Mouse (Mus musculus) gastrocnemius, postnatal 25 days (tissue): ENCODE measurements at regions not wholly inside any gene's neighbourhood (a gene's known extent, or its start where the extent isn't known, plus 50 kb on each side); places are given as distances from the start of the nearest gene placed in this dataset.

Experiments used
- DNase-seq: peaks from one replicate; pipeline ENCODE4 v3.0.0; 2022

DNA sequence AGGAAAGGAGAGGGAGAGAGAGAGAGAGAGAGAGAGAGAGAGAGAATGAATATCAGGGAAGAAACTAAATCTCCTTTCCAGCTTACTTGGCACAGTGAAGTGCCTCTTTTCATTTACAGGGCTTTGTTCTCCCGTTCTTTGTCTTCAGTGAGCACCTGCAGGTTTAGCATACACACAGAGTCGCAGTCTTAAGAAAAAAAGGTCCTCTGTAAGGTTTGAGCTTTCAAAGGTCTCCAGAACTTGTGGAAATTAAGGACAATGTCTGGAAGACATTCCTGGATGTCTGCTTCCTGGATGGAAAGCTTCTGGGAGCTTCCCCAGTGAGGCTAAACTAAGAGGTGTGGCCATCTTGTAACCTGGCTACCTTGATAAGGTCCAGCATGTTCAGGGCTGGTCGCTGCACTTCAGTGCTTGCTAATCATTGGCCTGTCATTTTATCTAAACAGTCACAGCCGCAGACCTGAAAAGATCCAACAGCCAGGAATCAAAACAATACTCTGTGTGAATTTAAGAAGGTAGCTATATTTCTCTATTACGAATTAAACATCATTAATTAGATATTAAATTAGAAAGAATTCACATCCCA lies 113.1 kb upstream of the Ralgapa2 start:
- DNase-seq, result no peak

DNA sequence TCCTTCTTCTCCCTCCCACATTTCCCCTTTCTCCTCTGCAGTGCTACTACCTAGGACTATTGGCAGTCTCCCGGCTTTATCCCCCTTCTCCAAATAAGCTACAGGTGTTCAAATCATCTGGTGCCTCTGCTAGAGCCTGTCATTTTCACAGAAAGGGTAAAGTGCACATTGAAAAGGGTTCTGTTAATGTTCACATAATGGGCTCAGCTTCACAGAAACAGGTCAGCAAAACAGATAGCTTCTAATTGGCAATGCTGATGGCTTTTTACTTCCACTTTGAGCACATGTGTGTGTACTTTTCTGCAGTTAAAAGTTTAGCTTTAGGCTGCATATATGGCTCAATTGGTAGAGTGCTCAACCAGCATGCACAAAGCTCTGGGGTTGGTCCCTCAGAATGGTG lies 114.4 kb upstream of the Ralgapa2 start:
- DNase-seq, result no peak

DNA sequence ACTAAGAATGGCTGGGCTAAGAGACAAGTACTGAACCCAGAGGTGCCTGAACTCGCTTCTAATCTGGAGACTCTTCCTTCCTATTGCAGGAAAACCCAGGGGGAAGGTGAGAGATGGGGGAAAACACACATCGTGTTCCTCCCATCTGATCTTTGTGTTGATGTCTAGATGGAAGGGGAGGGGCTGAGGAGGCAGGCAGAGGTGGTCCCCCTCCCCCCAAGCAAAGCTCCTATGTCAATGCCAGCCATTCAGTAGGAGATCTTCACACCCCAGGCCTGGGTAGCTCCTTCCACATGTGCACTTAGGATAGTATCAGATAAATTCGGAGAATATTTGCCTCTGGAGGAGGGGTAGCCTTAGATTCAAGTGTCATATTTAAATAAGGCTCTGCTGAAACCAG lies 118.0 kb upstream of the Ralgapa2 start:
- no peak for DNase-seq

DNA sequence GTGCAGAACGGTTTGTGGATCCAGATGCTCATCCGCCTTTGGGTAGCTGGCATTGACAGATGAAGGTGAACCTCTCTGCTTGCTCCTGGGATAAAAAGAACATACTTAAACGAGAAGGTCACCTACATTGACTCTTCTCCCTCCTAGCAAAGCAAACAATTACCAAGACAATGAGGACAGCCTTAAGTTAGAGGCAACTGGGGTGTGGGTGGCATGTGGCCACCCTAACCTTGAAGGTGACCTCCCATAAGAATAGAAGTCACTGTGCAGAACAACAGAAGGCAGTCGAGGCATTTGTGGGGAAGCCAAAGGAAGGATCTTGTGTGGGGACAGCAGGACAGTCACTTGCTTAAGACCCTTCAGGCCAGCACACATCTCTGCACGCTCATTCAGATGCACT lies 119.0 kb upstream of the Ralgapa2 start:
- no peak for DNase-seq

DNA sequence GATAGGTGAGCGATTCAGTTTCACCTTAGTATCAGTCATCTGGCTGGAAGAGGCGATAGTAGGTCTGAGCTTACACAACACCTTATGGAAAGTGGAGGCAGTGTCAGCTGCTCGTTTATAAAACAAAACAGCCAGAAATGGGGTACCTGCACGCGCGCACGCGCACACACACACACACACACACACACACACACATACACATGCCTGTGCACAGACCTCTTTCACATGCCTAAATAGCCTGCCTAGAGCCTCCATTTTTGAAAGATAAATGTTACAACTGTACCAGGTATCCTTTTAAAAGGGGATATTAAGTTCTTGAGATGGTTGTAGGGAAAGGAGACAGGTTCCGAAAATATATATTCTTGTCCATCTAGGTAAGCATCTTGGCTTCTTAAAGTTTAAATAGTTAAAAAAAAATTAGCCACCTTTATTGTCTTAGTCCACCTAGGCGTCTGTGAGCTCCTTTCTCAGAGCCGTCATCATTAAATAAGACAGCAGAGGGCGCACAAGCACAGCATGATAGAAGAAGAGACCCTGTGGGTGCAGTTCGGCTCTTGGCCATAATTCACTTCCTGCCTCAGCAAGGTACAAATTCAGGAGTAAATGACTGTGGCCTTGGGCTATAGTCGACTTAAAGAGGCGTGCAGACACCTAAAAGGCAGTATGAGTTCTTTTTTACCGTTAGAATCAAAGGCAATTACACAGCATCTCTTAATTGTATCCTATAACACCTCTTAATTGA lies 121.4 kb upstream of the Ralgapa2 start:
- DNase-seq, result peak; percentile 7

DNA sequence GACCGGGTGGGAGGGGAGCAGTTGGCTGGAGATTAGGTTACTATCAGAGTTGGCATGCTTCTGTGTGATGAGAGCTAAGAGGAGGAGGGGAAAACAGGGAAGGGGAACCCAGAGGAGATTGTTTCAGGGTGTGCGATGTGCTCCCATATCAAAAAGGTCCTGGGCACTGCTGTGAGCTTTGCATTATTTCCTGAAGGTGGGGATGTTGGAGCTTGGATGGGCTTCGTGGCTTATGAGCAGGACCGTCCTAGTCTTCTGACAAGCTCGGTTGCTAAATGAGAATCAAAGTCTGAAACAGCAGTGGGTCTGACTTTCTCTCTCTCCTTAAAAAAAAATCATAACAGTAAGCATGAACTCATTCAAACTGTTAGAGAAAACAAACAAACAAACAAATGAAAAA lies 125.4 kb upstream of the Ralgapa2 start:
- DNase-seq, result no peak

DNA sequence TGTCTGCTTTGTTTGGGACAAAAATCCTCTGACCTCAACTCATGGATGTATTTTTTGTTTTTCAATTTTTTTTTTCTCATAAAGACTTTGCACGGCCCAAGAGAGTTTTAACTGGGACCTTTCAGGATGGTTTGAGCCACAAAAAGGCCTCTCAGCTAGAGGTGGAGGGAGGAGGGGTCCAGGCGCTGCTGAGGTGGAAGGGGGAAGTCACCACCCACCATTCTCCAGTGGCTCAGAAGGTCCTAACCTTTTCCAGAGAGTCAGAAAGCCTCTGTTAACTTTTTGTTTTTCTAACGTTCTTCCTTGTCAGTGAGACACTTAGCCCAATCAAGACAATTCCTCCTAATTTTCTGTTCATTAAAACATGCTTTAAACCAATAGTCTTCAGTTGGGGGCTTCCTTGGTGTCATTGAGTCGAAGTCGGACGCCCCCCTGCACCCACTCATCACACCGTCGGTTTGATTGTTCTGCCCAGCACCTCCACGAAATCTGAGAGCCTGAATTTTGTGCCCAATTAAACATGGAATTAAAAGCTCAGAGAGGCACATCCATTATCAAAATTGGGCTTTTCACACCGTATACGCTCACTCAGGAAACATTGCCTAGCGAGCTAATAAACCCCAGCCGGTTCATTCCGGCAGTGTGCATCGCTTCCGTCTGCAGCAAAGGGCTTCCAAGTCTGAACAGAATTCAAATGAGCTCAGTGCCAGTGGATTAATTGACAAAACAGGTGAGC lies 134.3 kb upstream of the Ralgapa2 start:
- no peak for DNase-seq

DNA sequence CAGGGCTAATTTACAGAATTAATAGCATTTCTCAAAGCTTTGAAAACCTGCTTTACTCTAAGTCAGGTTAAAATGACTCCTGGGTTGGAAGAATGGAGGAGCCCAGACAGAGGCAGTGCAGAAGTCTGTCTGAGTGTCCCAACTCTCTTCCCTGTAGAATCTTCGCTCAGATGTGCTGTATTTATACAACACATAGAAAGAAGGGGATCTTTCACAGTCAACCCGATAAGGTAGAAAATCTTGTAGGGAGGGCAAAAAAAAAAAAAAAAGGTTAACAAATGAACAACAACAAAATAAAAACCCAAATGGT lies 134.8 kb upstream of the Ralgapa2 start:
- DNase-seq, result no peak

DNA sequence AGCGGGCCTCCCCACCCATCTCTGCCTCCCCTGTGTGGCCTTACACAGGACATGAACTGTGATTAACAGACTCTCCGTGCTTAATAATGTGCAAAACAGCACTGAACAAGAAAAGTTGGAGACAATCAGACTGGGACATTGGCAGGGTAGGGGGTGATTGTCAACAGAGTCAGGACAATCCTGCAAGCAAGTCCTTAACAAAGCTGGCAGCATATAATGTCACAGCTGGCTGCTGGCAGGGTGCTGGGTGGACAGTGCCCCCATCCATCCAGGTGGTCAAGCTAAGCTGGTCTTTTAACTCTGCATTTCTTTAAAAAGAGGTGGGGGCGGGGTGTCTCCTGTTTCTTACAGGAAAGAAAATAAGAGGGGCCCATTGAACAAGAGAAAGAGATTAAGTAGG lies 149.2 kb upstream of the Ralgapa2 start:
- no peak for DNase-seq

DNA sequence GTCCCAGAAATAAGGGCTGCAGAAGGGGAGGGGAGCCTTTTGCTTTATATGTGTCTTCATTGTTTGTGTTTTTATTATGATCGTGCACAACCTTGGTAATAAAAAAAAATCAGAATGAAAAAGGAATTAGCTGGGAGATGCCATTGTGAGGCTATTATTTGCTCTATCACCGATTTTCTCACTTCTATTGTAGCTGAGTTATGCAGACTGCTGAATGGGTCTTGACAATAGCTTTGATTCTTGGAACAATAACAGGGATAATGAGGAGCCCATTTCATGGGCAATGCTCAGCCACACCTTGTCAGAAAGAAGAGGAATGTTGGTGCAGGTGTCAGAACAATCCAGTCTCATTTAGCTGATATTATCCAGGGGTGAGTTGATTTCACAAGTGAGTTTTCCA lies 160.6 kb upstream of the Ralgapa2 start:
- DNase-seq, result no peak

DNA sequence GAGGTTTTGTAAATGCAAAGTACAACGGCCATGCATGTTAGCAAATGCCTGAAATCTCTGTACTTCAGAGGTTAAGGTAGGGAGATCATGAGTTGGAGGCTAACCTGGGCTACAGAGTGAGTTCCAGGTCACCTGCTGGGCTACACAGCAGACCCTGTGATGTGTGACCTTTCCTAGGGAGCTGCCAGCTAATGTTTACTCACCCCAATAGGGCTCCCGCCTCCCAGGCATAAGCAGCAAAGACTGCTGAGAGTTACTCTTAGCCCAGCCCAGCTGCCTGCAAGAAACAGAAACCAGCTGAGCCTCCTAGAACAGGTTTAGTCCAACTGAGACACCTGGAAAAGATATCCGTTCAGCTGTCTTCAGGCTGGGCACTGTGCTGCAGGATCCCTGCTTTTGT lies 169.8 kb upstream of the Ralgapa2 start:
- no peak for DNase-seq

DNA sequence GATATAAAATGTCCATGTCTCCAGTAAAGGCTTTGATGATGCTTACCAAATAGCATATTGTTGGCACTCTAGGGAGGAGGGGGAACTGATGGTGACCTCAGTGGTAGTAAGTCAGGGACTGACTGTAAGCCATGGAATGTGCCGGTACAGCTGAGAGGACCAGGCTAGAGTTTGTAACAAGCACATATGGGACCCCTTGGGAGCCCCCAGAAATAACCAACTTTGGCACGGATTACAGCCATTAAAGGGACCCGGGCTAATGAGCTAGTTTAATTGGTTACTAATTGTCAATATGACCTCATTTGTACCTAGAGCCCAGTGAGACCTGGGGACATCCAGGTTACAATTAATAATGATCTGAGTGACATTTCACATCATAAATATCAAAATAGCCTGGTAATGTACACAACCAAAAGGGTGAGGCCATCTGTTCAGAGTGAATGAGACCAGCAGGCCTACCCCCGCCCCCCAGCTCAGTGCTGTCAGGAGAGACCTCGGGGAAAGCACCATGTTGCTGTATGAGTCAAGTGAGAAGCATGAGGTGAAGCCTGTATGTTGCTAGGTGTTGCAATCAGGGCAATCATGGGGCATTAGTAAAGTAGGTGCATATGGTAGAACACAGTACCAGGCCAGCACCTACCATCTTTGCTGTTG lies 169.7 kb upstream of the Kiz start:
- DNase-seq, result no peak

DNA sequence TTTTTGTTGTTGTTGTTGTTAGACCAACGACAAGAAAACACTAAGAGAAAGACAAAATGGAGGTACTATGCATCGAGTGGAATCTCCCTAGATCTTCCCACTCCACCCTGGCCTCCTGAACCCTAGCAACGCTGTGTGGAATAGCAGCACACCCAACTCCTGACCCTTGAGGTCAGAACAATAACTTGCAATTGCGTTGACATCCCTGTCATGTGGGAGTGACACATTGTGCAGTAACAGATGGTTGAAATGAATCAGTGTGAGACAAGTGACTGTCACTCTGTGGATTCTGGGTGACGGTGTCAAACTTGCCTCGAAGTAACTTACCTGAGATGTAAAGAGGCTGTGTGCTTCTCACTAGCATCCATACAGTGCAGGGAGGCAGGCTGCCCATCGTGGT lies 167.1 kb upstream of the Kiz start:
- no peak for DNase-seq

DNA sequence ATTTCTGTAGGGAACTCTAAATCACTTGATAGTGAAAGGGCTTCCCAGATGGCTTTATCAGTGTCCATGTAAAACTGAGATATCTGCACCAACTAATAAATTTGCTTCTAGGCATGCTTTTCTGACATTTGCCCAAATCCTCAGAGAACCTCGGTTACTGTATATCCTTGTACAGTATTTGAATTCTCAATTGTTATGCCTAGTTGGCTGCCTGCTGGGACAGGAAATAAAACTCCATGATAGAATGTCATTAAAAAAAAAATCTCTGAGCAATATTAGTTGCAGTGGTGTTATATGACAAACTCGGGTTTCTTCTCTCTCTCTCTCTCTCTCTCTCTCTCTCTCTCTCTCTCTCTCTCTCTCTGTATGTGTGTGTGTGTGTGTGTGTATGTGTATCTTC lies 162.2 kb upstream of the Kiz start:
- DNase-seq, result no peak

DNA sequence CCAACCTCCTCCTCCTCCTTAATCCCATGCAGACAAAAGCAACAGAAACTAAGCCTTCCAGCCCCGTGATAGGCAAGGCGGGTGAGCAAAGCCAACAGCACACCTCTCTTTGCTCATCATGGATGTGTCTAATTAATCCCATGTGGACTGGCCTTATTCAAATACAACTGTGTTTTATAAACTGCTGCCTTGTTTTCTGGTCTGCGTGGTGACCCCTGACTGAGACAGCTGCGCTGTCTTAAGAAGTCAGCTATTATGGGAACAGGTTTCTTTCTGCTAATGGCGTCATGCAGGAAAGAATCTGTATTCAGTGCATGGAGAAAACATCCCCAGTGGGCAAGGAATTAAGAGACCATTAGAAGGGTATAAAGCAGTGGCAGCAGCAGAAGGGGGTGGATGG lies 161.6 kb upstream of the Kiz start:
- DNase-seq, result no peak

DNA sequence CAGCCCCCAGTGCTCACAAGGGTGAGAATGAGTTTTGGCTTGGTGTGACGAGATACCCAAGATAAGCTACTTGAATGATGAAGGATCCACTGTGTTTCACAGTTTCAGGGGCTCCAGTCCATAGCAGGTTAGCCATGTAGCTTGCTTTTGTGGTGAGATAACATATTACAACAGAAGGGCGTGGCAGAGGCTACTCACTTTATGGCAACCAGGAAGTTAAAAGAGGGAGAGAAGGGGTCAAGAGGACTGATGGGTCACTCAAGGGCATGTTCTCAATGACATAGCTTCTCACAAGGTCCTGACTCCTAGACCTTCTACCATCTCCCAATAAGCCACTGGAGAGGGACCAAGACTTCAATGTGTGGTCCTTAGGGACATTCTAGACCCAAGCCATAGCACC lies 159.4 kb upstream of the Kiz start:
- no peak for DNase-seq

DNA sequence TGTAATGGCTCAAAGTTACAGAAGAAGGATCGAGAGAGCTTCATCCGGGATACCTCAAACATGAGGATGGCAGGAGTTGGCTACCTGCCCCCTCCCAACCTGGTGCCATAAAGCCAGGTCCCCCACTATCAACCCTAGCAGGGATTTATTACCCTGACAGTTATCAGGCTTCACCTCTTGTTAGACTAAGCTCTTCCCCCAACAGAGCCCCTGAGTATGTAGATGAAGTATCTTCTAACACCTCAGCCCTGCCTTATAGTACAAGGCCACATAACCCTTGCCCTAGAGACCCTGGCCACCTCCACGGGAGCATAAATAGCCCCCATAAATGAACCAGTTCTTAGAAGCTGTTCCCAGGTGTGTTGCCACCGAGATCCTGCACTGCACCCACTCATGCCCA lies 158.9 kb upstream of the Kiz start:
- no peak for DNase-seq

DNA sequence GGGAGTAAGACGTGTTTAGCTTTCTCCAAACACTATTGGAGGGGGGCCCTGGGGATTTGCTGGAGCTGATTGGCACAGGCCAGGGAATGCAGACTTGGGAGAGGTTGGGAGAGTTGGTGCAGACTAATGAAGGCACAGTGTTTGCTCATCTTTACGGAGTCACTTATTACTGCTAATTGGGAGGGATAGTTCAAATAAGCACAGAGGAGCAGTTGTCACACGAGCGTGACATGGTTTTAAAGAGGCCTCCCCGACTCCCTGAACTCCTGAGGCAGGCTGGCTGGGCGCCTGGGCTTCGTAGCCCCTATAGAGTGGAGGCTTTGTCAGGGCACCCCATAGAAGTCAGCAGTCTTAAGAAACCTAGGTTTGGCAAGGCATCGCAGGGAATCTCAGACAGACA lies 145.0 kb upstream of the Kiz start:
- no peak for DNase-seq

DNA sequence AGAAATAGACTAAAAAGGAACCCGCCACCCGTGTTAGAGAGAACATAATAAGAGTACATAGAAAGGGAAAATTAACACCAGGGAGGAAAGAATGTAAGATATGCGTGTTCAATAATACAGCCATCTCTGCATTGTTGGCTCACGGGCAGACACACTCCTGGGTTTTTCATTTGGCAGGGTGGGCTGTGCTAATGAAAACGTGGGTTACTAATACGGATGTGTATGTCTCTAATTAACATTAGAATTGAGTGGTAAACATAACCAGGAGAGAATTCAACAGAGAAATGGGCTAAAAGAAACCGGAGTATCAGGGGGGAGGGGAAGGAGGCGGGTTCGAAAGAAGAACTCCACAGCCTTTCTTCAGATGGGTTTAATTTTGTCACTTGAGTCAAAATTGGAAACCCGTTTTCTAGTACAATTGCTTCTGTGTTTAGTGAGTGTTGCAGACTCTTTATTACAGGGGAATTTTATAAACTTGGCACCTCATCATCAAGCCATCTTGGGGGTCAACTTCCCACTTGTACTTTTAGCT lies 134.4 kb upstream of the Kiz start:
- no peak for DNase-seq

DNA sequence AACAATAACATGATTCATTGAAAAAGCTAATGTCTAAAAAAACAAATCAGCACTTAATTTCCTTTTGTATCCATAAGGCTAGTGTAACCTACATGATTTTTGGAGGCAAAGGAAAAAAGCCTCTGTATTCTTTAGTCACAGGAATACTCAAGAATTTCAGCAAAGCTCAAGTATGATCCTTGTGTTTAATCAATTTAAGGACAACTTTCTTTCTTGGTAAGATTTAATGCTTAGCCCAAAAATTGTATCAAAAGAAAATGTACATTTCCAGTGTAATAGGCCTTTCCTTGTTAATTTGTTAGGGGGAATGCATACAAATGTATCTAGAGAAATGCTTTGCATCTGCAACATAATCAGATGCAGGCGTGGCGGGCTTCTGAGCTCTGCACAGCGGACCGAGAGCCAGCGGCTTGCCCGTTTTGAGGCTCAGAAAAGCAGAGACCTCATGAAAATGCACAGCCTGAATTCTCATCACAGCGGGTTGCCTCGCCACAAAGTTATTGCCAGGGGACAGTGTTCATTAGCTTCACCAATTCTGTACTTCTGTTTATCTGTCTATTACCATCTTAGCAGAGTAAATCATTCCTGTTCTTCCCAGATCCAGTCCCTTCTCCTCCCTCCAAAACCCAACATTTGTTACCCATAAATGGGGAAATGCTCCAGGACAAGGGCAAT lies 133.2 kb upstream of the Kiz start:
- DNase-seq, result no peak

DNA sequence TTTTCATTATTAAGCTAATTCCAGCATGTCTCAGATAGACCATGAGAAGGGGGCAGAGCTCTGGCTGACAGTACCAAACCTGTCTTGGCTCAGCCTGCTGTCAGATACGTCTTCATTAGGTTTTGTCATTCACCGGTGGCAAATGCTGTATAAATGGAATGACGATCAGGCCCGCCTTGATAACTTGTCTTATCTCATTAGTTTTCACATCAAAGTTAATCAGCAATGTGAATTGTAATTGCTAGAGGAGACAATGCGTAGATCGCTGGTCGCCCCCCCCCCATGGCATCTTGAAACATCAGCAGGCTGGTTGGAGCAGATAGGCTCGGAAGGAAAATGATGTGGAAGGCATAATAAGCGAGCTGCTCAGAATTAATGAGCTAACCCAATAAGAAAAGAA lies 132.5 kb upstream of the Kiz start:
- DNase-seq, result no peak

DNA sequence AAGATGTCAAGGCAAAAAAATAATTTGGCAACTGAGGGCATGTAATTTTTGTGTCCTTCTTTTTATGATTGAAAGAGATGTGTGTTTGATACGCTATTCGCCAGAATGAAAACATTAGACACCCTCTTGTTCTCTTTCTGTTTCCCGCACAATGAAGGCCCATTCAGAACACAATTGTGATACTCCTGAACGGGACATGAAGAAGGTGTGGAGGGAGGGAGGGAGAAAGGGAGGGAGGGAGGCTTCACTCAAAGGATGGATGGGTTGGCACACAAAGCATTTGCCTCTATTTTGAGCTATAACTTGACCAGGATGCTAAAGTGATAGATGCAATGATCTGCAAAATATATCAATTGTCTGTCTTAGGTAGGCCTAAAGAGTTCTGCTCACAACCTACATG lies 132.0 kb upstream of the Kiz start:
- DNase-seq, result no peak
